Mouse (Mus musculus): Measurements from ENCODE around the gene Olfr625-ps1. TPM values are rescaled to one million over a fixed set of nuclear protein-coding genes. Genes with fewer than 3 reads are reported as not detected.
"Not testable (repeated sequence)": the region's sequence is repeated elsewhere in the genome, so short reads cannot be mapped to it uniquely, and the experiment has no call there.

Olfr625-ps1 gene
- polyA plus RNA-seq, 1 experiment from 2014 or later, result not detected

DNA sequence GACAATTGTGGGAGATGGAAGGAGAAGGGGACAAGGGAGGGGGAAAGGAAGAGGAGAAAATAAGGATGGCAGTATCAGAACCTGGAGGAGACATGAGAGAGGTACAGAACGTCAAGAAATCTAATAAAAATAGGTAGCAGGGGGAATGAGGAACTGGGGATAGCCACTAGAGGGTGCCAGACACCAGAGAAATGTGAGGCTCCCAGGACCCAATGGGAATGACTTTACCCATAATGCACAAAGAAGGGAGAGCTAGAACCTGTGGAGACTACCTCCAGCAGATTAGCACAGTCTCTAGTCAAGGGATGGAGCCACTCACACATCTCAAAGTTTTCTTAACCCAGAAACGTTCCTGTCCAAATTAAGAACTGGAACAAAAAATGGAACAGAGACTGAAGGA lies 29.5 kb downstream of the Olfr625-ps1 start:
- Histone ChIP-seq H3K4me1 (replicated peaks; ENCODE audit: insufficient read depth, low read length) (no peaks in the 10 kb centered on the region), H3K27ac (no peak overlapping the region), H3K9me3 (replicated peaks; ENCODE audit: low read length) (no peaks in the 10 kb centered on the region), H3K4me2 (ENCODE audit: low read length) (no peak overlapping the region), H3K27me3 (ENCODE audit: insufficient read depth, low read length) (no peaks in the 10 kb centered on the region), H3K4me3 (replicated peaks; ENCODE audit: low read depth, low read length) (no peak overlapping the region), H3K9ac (ENCODE audit: low read depth, low read length) (no peak overlapping the region), H3K36me3 (ENCODE audit: insufficient read depth, low read length) (no peaks in the 10 kb centered on the region)
- peak; percentile 45; the same call in 1 of the 2 replicates for TF ChIP-seq CTCF (IDR thresholded peaks at IDR 0.05; ENCODE audit: low read depth)
- WGBS, result 26% methylated on average over 2 of the region's 2 CpGs
- DNase-seq (ENCODE audit: low spot score) (peak; percentile 1), ATAC-seq (replicated peaks; ENCODE audit: low FRiP score, low read depth) (no peak)

DNA sequence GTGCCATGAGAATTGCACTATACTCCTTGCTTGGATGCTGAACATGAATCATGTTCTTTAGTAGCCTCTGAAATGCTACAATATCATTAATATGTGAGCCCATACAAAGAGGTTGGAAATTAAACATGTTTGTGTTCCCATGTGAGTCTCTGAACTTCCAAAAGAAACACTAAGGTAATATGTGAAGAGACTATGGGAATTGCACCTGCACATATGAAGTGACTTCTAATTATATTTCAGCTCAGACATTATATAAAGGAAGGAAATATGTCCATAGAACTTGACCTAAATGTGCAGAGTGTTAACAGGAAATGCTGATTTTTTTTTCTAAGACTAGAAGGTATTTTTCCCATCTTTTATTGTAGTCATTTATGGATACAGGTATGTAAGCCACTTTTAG lies 31.9 kb downstream of the Olfr625-ps1 start, which contains the start of gene Olfr243:
TSS of gene Olfr243 (plus strand) at position 301 of the 400 bp plus-strand sequence.
- Histone ChIP-seq H3K4me1 (replicated peaks; ENCODE audit: insufficient read depth, low read length) (no peaks in the 10 kb centered on the region), H3K4me3 (replicated peaks; ENCODE audit: low read depth, low read length) (no peak within 1 kb of the TSS), H3K36me3 (ENCODE audit: insufficient read depth, low read length) (no peaks in the 10 kb centered on the region), H3K27ac (no peak within 1 kb of the TSS), H3K9me3 (replicated peaks; ENCODE audit: low read length) (no peaks in the 10 kb centered on the region), H3K4me2 (ENCODE audit: low read length) (no peak within 1 kb of the TSS), H3K27me3 (ENCODE audit: insufficient read depth, low read length) (no peaks in the 10 kb centered on the region), H3K9ac (ENCODE audit: low read depth, low read length) (no peak within 1 kb of the TSS)
- ATAC-seq (replicated peaks; ENCODE audit: low FRiP score, low read depth), result no peak
- no peak for DNase-seq (ENCODE audit: low spot score)
- TF ChIP-seq CTCF (IDR thresholded peaks at IDR 0.05; ENCODE audit: low read depth), result no peak

DNA sequence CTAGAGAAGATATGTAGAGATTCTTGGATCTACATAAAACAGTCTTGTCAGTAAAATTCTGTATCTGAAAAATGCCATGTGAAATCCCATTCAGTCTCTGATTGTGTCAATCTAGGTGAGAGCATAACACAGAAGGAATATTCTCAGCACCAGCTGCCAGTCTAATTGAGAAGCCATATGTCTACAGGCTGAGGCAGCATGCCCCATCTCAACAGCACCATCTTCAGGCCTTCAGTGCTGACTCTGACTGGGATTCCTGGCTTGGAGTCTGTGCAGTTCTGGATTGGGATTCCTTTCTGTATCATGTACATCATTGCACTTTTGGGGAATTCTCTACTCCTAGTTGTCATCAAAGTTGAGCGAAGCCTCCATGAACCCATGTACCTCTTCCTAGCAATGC lies 33.9 kb downstream of the Olfr625-ps1 start:
- not testable (repeated sequence) for H3K27ac ChIP-seq; H3K27me3 ChIP-seq (ENCODE audit: insufficient read depth, low read length); H3K9ac ChIP-seq (ENCODE audit: low read depth, low read length); H3K9me3 ChIP-seq (replicated peaks; ENCODE audit: low read length); DNase-seq (ENCODE audit: low spot score); H3K36me3 ChIP-seq (ENCODE audit: insufficient read depth, low read length); H3K4me2 ChIP-seq (ENCODE audit: low read length); ATAC-seq (replicated peaks; ENCODE audit: low FRiP score, low read depth); H3K4me3 ChIP-seq (replicated peaks; ENCODE audit: low read depth, low read length); H3K4me1 ChIP-seq (replicated peaks; ENCODE audit: insufficient read depth, low read length)
- WGBS, result 95% methylated on average over 1 of the region's 1 CpGs

DNA sequence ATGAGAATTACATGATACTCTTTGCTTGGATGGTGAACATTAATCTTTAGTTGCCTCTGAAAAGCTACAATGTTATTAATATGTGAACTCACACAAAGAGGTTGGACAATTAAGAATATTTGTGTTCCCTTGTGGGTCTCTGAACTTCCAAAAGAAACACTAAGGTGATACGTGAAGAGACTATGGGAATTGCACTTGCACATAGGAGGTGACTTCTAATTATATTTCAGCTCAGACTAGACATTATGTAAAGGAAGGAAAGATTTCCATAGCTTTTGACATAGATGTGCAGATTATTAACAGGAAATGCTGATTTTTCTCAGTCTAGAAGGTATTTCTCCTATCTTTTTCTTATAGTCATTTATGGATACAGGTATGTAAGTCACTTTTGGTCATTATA lies 47.6 kb downstream of the Olfr625-ps1 start, which contains the start of gene Olfr628:
TSS of gene Olfr628 (plus strand) at position 301 of the 400 bp plus-strand sequence.
- Histone ChIP-seq H3K27ac (no peak within 1 kb of the TSS), H3K4me2 (ENCODE audit: low read length) (no peak within 1 kb of the TSS), H3K27me3 (ENCODE audit: insufficient read depth, low read length) (no peaks in the 10 kb centered on the region), H3K9ac (ENCODE audit: low read depth, low read length) (no peak within 1 kb of the TSS), H3K4me3 (replicated peaks; ENCODE audit: low read depth, low read length) (no peak within 1 kb of the TSS), H3K36me3 (ENCODE audit: insufficient read depth, low read length) (no peaks in the 10 kb centered on the region), H3K9me3 (replicated peaks; ENCODE audit: low read length) (no peaks in the 10 kb centered on the region), H3K4me1 (replicated peaks; ENCODE audit: insufficient read depth, low read length) (no peaks in the 10 kb centered on the region)
- TF ChIP-seq CTCF (IDR thresholded peaks at IDR 0.05; ENCODE audit: low read depth), result no peak
- 93% methylated on average over 1 of the region's 1 CpGs for WGBS
- no peak for ATAC-seq (replicated peaks; ENCODE audit: low FRiP score, low read depth)
- no peak for DNase-seq (ENCODE audit: low spot score)

Other genes with a start within 250 kb of the Olfr625-ps1 start
- gene Olfr605, start 237.3 kb upstream of the Olfr625-ps1 start, polyA plus RNA-seq (2015; fragmentation: Nextera tagmentation; extraction: Ambion mirVana), result not detected in 2 replicates
- not detected in 2 replicates for gene Olfr606, start 233.7 kb upstream of the Olfr625-ps1 start, polyA plus RNA-seq (2015; fragmentation: Nextera tagmentation; extraction: Ambion mirVana)
- not detected in 2 replicates for gene Olfr607, start 218.6 kb upstream of the Olfr625-ps1 start, polyA plus RNA-seq (2015; fragmentation: Nextera tagmentation; extraction: Ambion mirVana)
- not detected in 2 replicates for gene Olfr608, start 212.8 kb upstream of the Olfr625-ps1 start, polyA plus RNA-seq (2015; fragmentation: Nextera tagmentation; extraction: Ambion mirVana)
- not detected in 2 replicates for gene Olfr609, start 184.7 kb upstream of the Olfr625-ps1 start, polyA plus RNA-seq (2015; fragmentation: Nextera tagmentation; extraction: Ambion mirVana)
- not detected in 2 replicates for gene Olfr610, start 170.6 kb upstream of the Olfr625-ps1 start, polyA plus RNA-seq (2015; fragmentation: Nextera tagmentation; extraction: Ambion mirVana)
- not detected in 2 replicates for gene Olfr611, start 161.9 kb upstream of the Olfr625-ps1 start, polyA plus RNA-seq (2015; fragmentation: Nextera tagmentation; extraction: Ambion mirVana)
- gene Olfr612, start 140.0 kb upstream of the Olfr625-ps1 start, polyA plus RNA-seq (2015; fragmentation: Nextera tagmentation; extraction: Ambion mirVana), result not detected in 2 replicates
- gene Olfr613, start 134.6 kb upstream of the Olfr625-ps1 start, polyA plus RNA-seq (2015; fragmentation: Nextera tagmentation; extraction: Ambion mirVana), result not detected in 2 replicates
- gene Olfr615, start 126.6 kb upstream of the Olfr625-ps1 start, polyA plus RNA-seq (2015; fragmentation: Nextera tagmentation; extraction: Ambion mirVana), result not detected in 2 replicates
- not detected in 2 replicates for gene Olfr616, start 113.6 kb upstream of the Olfr625-ps1 start, polyA plus RNA-seq (2015; fragmentation: Nextera tagmentation; extraction: Ambion mirVana)
- gene Olfr617, start 109.7 kb upstream of the Olfr625-ps1 start, polyA plus RNA-seq (2015; fragmentation: Nextera tagmentation; extraction: Ambion mirVana), result not detected in 2 replicates
- not detected in 2 replicates for gene Olfr618, start 92.6 kb upstream of the Olfr625-ps1 start, polyA plus RNA-seq (2015; fragmentation: Nextera tagmentation; extraction: Ambion mirVana)
- not detected in 2 replicates for gene Olfr619, start 82.1 kb upstream of the Olfr625-ps1 start, polyA plus RNA-seq (2015; fragmentation: Nextera tagmentation; extraction: Ambion mirVana)
- gene Olfr620, start 70.2 kb upstream of the Olfr625-ps1 start, polyA plus RNA-seq (2015; fragmentation: Nextera tagmentation; extraction: Ambion mirVana), result not detected in 2 replicates
- not detected in 2 replicates for gene Olfr622, start 40.0 kb upstream of the Olfr625-ps1 start, polyA plus RNA-seq (2015; fragmentation: Nextera tagmentation; extraction: Ambion mirVana)
- not detected in 2 replicates for gene Olfr623, start 19.0 kb upstream of the Olfr625-ps1 start, polyA plus RNA-seq (2015; fragmentation: Nextera tagmentation; extraction: Ambion mirVana)
- gene Olfr624, start 11.5 kb upstream of the Olfr625-ps1 start, polyA plus RNA-seq (2015; fragmentation: Nextera tagmentation; extraction: Ambion mirVana), result 0.01 and 0.04 TPM in 2 replicates
- gene Olfr243, start 32.0 kb downstream of the Olfr625-ps1 start, polyA plus RNA-seq (2015; fragmentation: Nextera tagmentation; extraction: Ambion mirVana), result not detected in 2 replicates
- not detected in 2 replicates for gene Olfr628, start 47.7 kb downstream of the Olfr625-ps1 start, polyA plus RNA-seq (2015; fragmentation: Nextera tagmentation; extraction: Ambion mirVana)
- gene Olfr629, start 62.2 kb downstream of the Olfr625-ps1 start, polyA plus RNA-seq (2015; fragmentation: Nextera tagmentation; extraction: Ambion mirVana), result not detected in 2 replicates
- not detected in 2 replicates for gene Olfr630, start 74.6 kb downstream of the Olfr625-ps1 start, polyA plus RNA-seq (2015; fragmentation: Nextera tagmentation; extraction: Ambion mirVana)
- not detected in 2 replicates for gene Olfr69, start 88.9 kb downstream of the Olfr625-ps1 start, polyA plus RNA-seq (2015; fragmentation: Nextera tagmentation; extraction: Ambion mirVana)
- gene Olfr68, start 97.0 kb downstream of the Olfr625-ps1 start, polyA plus RNA-seq (2015; fragmentation: Nextera tagmentation; extraction: Ambion mirVana), result not detected in 2 replicates
- not detected in 2 replicates for gene Olfr67, start 109.1 kb downstream of the Olfr625-ps1 start, polyA plus RNA-seq (2015; fragmentation: Nextera tagmentation; extraction: Ambion mirVana)
- gene Hbb-bt, start 131.3 kb downstream of the Olfr625-ps1 start, polyA plus RNA-seq (2015; fragmentation: Nextera tagmentation; extraction: Ambion mirVana), result 402 and 408 TPM in 2 replicates
- gene Hbb-bs, start 145.4 kb downstream of the Olfr625-ps1 start, polyA plus RNA-seq (2015; fragmentation: Nextera tagmentation; extraction: Ambion mirVana), result 1,726 and 1,799 TPM in 2 replicates
- not detected in 2 replicates for gene Hbb-bh2, start 157.8 kb downstream of the Olfr625-ps1 start, polyA plus RNA-seq (2015; fragmentation: Nextera tagmentation; extraction: Ambion mirVana)
- gene Hbb-bh1, start 160.4 kb downstream of the Olfr625-ps1 start, polyA plus RNA-seq (2015; fragmentation: Nextera tagmentation; extraction: Ambion mirVana), result not detected in 2 replicates
- 0.38 and 0.54 TPM in 2 replicates for gene Hbb-y, start 170.5 kb downstream of the Olfr625-ps1 start, polyA plus RNA-seq (2015; fragmentation: Nextera tagmentation; extraction: Ambion mirVana)
- gene Olfr66, start 203.5 kb downstream of the Olfr625-ps1 start, polyA plus RNA-seq (2015; fragmentation: Nextera tagmentation; extraction: Ambion mirVana), result not detected in 2 replicates
- not detected in 2 replicates for gene Olfr64, start 211.8 kb downstream of the Olfr625-ps1 start, polyA plus RNA-seq (2015; fragmentation: Nextera tagmentation; extraction: Ambion mirVana)
- gene Olfr65, start 220.8 kb downstream of the Olfr625-ps1 start, polyA plus RNA-seq (2015; fragmentation: Nextera tagmentation; extraction: Ambion mirVana), result not detected in 2 replicates
- not detected in 2 replicates for gene Olfr631, start 246.1 kb downstream of the Olfr625-ps1 start, polyA plus RNA-seq (2015; fragmentation: Nextera tagmentation; extraction: Ambion mirVana)